Mouse (Mus musculus): Measurements from ENCODE around the gene Olah. TPM values are rescaled to one million over a fixed set of nuclear protein-coding genes. Genes with fewer than 3 reads are reported as not detected.

The Olah gene
- polyA plus RNA-seq, 1 experiment from 2014 or later: not detected

DNA sequence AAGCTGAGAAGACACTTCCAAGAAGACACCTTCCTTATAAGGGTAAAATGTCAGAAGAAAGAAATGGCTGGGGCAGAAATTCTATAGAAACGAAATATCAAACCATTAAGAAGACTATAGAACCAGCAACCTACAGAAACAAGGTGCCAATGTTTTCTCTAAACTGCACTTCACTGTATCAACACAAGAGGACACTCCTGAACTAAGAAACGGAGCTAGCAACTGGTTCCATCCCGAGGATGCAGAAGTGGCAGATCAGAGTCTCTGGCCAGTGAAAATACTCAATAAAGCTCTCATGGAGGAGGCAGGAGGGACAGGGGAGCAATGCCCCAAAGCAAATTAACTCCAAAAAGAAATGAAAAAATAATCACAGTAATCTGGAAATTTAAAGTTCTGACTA, 48.1 kb downstream of the Olah start:
- no peaks in the 10 kb centered on the region for H3K9me3 ChIP-seq (replicated peaks)
- H3K27me3 ChIP-seq: peaks cover 8% of the 10 kb centered on the region
- no peak overlapping the region for H3K4me3 ChIP-seq (replicated peaks)
- no peaks in the 10 kb centered on the region for H3K36me3 ChIP-seq (replicated peaks)
- H3K4me1 ChIP-seq (replicated peaks): no peaks in the 10 kb centered on the region
- no peak overlapping the region for H3K9ac ChIP-seq
- no peak overlapping the region for H3K4me2 ChIP-seq
- 7% methylated on average over 3 of the region's 3 CpGs for WGBS (ENCODE audit: insufficient replicate concordance)
- H3K27ac ChIP-seq (replicated peaks): no peak overlapping the region
- no peak for ATAC-seq (ENCODE audit: insufficient read depth)

DNA sequence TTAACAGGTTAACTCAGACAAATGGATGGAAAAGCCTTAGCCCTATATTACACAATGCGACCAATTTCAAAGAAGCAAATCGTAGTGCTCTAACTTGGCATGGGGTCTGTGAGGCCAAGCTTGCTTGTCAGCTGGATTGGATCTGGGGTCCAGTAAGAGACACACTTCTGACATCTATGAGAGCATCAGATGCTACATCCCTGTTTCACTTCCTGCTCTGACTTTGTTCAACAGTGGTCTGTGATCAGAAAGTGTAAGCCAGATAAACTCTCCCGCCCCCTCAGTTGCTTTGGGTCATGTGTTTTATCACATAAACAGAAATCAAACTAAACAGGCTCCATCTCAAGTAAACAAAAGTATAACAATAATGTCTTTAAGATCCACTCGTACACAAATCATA, 48.6 kb downstream of the Olah start:
- Histone ChIP-seq H3K36me3 (replicated peaks) (no peaks in the 10 kb centered on the region), H3K4me1 (replicated peaks) (no peaks in the 10 kb centered on the region), H3K9ac (no peak overlapping the region), H3K27me3 (peaks cover 8% of the 10 kb centered on the region), H3K9me3 (replicated peaks) (no peaks in the 10 kb centered on the region), H3K27ac (replicated peaks) (no peak overlapping the region), H3K4me3 (replicated peaks) (no peak overlapping the region), H3K4me2 (no peak overlapping the region)
- 55% methylated on average over 4 of the region's 4 CpGs for WGBS (ENCODE audit: insufficient replicate concordance)
- ATAC-seq (ENCODE audit: insufficient read depth): no peak

DNA sequence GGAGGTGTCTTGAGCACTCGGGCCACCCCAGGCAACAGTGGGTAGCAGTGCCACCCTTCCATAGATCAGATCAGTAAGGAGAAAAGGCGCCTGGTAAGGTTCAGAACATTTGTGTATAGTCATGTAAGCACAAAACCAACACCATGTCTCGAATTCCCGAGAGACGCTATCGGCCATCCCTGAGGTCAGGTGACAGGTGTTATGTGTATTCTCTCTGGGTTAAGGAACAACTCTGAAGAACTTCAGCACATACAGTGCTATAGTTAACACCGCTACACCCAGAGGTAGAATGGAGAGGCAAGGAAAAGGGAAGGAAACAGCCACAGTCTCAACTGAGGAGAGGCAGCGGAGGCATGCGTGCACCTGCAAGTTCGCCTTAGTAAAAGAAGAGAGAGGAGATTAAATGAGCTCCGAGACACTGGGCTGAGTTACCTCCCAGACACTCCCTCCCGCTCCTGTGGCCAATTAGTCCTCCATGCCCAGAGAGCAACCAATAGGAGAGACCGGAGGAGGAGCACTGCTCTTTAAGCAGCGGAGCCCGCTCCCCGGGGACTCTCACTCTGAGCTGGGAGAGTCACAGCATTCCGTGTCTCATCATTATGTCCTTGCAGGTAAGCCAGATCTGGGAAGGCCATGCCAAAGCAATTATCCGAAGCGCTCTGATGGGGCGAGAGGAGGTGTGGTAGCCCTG, 61.3 kb downstream of the Olah start, which contains the start of gene Acbd7:
Gene Acbd7, plus strand, starts transcription at position 558 of the 691 bp plus-strand sequence.
- 3% methylated on average over 20 of the region's 20 CpGs for WGBS (ENCODE audit: insufficient replicate concordance)
- Histone ChIP-seq H3K9ac (peak within 1 kb of the TSS; percentile 51), H3K27ac (replicated peaks) (peak within 1 kb of the TSS; percentile 29; the same call in 1 of the 2 replicates), H3K36me3 (replicated peaks) (no peaks in the 10 kb centered on the region), H3K4me2 (peak within 1 kb of the TSS; percentile 79), H3K9me3 (replicated peaks) (no peaks in the 10 kb centered on the region), H3K4me1 (replicated peaks) (peaks cover 39% of the 10 kb centered on the region), H3K27me3 (no peaks in the 10 kb centered on the region), H3K4me3 (replicated peaks) (peak within 1 kb of the TSS; percentile 52)
- peak; percentile 38 for ATAC-seq (ENCODE audit: insufficient read depth)

DNA sequence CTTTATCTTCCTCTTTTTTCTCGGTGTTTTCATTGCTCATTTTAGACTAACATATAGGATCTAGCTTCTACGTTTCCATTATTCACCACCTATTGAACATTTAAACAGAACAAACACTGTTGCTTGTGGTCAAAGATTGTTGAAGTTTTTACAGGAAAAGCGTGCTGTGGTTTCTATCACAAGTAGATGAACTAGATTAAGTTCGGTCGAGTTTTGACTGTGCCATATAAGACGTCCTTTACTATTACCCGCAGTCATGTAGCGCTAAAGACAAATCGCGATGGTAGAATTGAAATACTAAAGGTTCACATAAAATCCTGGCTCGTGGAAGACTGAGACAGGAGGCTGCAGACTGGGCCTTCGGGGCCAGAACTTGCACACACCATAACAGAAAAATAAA, 63.2 kb downstream of the Olah start:
- 73% methylated on average over 12 of the region's 12 CpGs for WGBS (ENCODE audit: insufficient replicate concordance)
- H3K36me3 ChIP-seq (replicated peaks): peaks cover 8% of the 10 kb centered on the region
- H3K4me1 ChIP-seq (replicated peaks): peaks cover 46% of the 10 kb centered on the region
- no peak overlapping the region for H3K4me3 ChIP-seq (replicated peaks)
- H3K27ac ChIP-seq (replicated peaks): no peak overlapping the region
- H3K9ac ChIP-seq: no peak overlapping the region
- H3K4me2 ChIP-seq: no peak overlapping the region
- H3K27me3 ChIP-seq: no peaks in the 10 kb centered on the region
- ATAC-seq (ENCODE audit: insufficient read depth): no peak
- H3K9me3 ChIP-seq (replicated peaks): no peaks in the 10 kb centered on the region

DNA sequence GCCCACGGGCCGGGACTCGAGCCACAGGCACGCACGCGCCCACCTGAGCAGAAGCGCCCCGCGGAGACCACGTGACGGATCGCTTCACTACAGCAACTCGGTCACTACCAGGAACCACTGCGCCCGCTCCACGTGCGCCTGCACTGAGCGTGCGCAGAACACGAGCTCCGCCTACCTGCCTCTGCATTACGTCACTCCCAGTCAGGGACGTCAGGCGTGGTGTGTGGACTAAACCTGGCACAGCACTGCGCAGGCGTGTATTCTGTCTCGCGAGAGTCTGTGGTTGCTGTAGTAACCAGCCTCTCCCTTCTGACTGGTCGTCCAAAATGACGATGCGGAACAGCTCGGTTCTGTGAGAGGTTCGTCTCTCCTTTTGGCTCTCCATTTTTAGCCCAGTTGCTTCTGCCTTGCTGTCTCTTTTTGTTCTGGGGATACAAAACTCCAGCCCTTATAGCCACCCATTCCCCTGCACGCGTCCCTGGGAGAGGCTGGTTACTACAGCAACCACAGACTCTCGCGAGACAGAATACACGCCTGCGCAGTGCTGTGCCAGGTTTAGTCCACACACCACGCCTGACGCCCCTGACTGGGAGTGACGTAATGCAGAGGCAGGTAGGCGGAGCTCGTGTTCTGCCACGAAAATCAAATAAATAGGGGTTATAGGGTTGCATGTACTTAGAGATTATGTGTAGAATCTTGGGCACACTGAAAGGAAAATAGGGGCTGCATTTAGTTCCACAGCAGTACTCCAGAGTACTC, 64.3 kb downstream of the Olah start, which contains the start of gene Rpp38:
Gene Rpp38, minus strand, starts transcription at position 160 of the 759 bp plus-strand sequence.
- H3K4me3 ChIP-seq (replicated peaks): peak within 1 kb of the TSS; percentile 78
- H3K4me2 ChIP-seq: peak within 1 kb of the TSS; percentile 98
- peak within 1 kb of the TSS; percentile 74 for H3K27ac ChIP-seq (replicated peaks)
- peak within 1 kb of the TSS; percentile 74 for H3K9ac ChIP-seq
- no peaks in the 10 kb centered on the region for H3K27me3 ChIP-seq
- H3K4me1 ChIP-seq (replicated peaks): peaks cover 46% of the 10 kb centered on the region
- peaks cover 17% of the 10 kb centered on the region for H3K36me3 ChIP-seq (replicated peaks)
- WGBS (ENCODE audit: insufficient replicate concordance): under 1% methylated on average over 45 of the region's 45 CpGs
- peak; percentile 93 for ATAC-seq (ENCODE audit: insufficient read depth)
- H3K9me3 ChIP-seq (replicated peaks): no peaks in the 10 kb centered on the region

DNA sequence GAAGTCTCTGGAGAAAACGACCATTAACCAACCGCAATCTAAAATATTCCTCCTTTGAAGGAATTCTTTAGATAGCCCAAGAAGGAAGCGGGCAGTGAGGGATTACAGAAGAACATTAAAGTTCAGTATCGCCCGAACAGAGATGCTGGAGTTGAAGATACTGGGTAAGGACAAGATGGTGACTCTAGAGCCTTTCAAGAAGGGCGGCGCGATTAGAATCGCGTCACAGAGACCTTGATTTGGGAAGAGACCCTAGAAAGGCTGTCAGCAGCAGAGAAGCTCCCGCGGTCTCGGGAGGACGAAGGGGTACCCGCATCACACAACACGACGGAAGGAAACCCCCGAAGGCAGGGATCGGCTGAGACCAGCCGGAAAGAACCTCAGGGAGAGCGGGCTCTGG, 65.0 kb downstream of the Olah start:
- peaks cover 21% of the 10 kb centered on the region for H3K36me3 ChIP-seq (replicated peaks)
- H3K9me3 ChIP-seq (replicated peaks): no peaks in the 10 kb centered on the region
- peak overlapping the region; percentile 98 for H3K4me2 ChIP-seq
- H3K27ac ChIP-seq (replicated peaks): peak overlapping the region; percentile 62; the same call in 1 of the 2 replicates
- H3K4me1 ChIP-seq (replicated peaks): peaks cover 46% of the 10 kb centered on the region
- under 1% methylated on average over 21 of the region's 21 CpGs for WGBS (ENCODE audit: insufficient replicate concordance)
- H3K4me3 ChIP-seq (replicated peaks): peak overlapping the region; percentile 78
- peak overlapping the region; percentile 74 for H3K9ac ChIP-seq
- ATAC-seq (ENCODE audit: insufficient read depth): peak; percentile 2; the same call in 1 of the 2 replicates
- H3K27me3 ChIP-seq: no peaks in the 10 kb centered on the region

DNA sequence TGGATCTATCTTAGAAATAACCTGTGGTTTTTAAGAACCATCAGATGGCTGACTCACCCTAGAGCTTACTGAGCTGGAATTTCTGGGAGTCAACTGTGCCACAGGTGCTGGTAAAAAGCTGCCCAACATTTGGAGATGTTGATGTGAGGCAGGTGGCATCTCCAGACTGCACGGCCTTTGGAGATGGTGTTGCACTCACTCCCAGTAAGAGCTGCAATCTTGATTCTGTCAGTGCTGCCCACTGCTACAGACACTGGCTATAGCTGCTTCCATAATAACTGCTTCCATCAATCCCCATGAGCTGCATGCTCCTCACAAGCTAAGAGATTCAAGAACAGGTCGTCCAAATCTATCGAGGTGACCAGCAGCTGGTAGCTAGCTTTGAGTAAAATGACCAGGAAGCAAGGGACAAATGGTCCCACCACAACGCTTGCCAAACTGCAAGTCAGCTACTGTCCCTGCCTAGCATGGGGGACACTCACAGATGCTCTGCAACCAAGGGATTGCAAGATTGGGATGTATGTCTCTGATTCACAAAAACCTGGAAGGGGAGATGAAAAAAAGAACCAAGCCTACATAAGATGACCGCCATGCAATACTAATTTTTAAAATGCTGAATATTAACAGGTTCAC, 65.8 kb downstream of the Olah start:
- no peaks in the 10 kb centered on the region for H3K27me3 ChIP-seq
- H3K36me3 ChIP-seq (replicated peaks): peaks cover 25% of the 10 kb centered on the region
- no peaks in the 10 kb centered on the region for H3K9me3 ChIP-seq (replicated peaks)
- H3K9ac ChIP-seq: peak overlapping the region; percentile 74; the same call in 1 of the 2 replicates
- 47% methylated on average over 5 of the region's 5 CpGs for WGBS (ENCODE audit: insufficient replicate concordance)
- peak overlapping the region; percentile 78 for H3K4me3 ChIP-seq (replicated peaks)
- peak overlapping the region; percentile 98 for H3K4me2 ChIP-seq
- H3K27ac ChIP-seq (replicated peaks): peak overlapping the region; percentile 62; the same call in 1 of the 2 replicates
- H3K4me1 ChIP-seq (replicated peaks): peaks cover 43% of the 10 kb centered on the region
- no peak for ATAC-seq (ENCODE audit: insufficient read depth)

DNA sequence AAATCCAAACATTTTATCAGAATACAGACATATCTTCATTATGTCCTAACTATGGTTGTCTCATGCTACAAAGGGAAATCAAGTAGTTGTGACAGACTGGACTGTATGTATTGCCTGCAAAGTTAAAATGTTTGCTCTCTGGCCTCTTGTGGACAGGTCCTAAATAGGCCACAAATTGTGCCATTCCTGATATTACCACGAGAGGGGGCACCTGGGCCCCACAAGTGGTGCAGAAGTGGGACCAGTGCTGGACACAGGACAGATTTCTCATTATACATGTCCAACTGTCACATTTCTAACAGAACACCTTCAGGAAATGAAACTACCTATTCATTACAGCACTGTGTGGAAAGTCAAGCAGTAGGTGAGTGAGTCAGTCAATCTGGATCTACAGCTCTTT, 69.7 kb downstream of the Olah start:
- H3K4me3 ChIP-seq (replicated peaks): no peak overlapping the region
- no peaks in the 10 kb centered on the region for H3K27me3 ChIP-seq
- H3K4me2 ChIP-seq: no peak overlapping the region
- peaks cover 56% of the 10 kb centered on the region for H3K36me3 ChIP-seq (replicated peaks)
- no peaks in the 10 kb centered on the region for H3K9me3 ChIP-seq (replicated peaks)
- peaks cover 23% of the 10 kb centered on the region for H3K4me1 ChIP-seq (replicated peaks)
- WGBS (ENCODE audit: insufficient replicate concordance): 6% methylated on average over 1 of the region's 1 CpGs
- ATAC-seq (ENCODE audit: insufficient read depth): no peak
- H3K9ac ChIP-seq: no peak overlapping the region
- H3K27ac ChIP-seq (replicated peaks): no peak overlapping the region

DNA sequence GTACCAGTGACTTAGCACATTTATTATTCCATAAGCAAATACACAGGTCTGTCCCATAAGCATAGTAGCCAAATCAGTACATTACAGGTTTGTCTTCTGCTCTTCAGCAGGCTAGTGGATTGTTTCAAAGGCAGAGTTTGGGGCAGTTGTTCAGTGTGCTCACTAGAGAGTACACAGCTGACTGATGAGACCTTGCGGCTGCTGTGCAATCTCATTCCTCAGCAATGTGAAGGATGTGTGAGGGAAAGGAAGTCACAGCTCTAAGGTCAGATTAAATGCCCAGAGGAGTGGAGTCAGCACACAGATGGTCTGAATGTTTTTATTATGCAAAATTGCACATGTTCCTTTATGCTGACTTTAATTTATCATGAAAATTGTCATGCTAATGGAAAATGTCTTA, 70.5 kb downstream of the Olah start:
- no peaks in the 10 kb centered on the region for H3K27me3 ChIP-seq
- ATAC-seq (ENCODE audit: insufficient read depth): no peak
- H3K36me3 ChIP-seq (replicated peaks): peaks cover 61% of the 10 kb centered on the region

DNA sequence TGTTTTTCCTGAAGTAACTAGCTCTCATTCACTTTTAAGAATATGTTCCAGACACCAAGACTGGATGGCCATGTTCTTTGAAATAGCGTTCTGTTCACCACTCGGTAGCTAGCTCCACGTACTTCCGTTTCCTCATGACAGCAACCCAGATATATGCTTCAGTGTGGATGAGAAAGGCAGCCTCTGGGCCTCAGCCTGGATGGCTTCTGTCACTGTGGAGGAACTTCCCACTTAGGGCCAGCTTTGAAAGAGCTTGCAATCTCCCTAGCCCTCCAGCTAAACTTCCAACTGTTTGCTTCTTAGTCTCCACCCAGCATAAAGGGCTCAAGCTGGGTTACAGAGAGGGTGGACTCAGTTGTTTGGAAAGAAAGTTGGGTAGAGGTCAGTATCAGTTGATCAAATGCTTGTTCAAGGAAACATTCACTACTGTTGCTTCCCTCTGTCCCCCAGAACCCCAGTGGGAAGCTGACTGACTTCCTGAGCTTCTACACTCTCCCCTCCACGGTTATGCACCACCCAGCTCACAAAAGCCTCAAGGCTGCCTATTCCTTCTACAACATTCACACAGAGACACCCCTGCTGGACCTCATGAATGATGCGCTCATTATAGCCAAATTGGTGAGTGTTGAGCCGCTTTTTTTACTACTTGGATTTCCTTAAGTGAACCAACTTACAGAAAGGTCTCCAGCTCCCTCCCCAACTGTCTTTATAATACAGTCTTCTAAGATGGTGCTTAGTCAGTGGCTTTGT, 72.5 kb downstream of the Olah start:
- H3K27ac ChIP-seq (replicated peaks): no peak overlapping the region
- H3K9ac ChIP-seq: no peak overlapping the region
- WGBS (ENCODE audit: insufficient replicate concordance): 78% methylated on average over 7 of the region's 7 CpGs
- no peaks in the 10 kb centered on the region for H3K9me3 ChIP-seq (replicated peaks)
- H3K4me2 ChIP-seq: no peak overlapping the region
- no peak overlapping the region for H3K4me3 ChIP-seq (replicated peaks)
- ATAC-seq (ENCODE audit: insufficient read depth): no peak
- H3K36me3 ChIP-seq (replicated peaks): peaks cover 62% of the 10 kb centered on the region
- H3K27me3 ChIP-seq: no peaks in the 10 kb centered on the region
- H3K4me1 ChIP-seq (replicated peaks): no peaks in the 10 kb centered on the region

More for the DNA sequence above, 70.5 kb downstream of the Olah start:
- Histone ChIP-seq H3K4me3 (replicated peaks) (no peak overlapping the region), H3K9me3 (replicated peaks) (no peaks in the 10 kb centered on the region), H3K27ac (replicated peaks) (no peak overlapping the region), H3K9ac (no peak overlapping the region), H3K4me2 (no peak overlapping the region), H3K4me1 (replicated peaks) (peaks cover 15% of the 10 kb centered on the region)
- WGBS (ENCODE audit: insufficient replicate concordance): 79% methylated on average over 1 of the region's 1 CpGs
